Mouse (Mus musculus): Measurements from ENCODE around the gene Spn.
"Not testable (repeated sequence)": the region's sequence is repeated elsewhere in the genome, so short reads cannot be mapped to it uniquely, and the experiment has no call there.

The Spn gene

GRCm38 (mm10) chr7:127137262-127138017, at the start of gene Spn:
Gene Spn (minus strand): TSS chr7:127137823.
- DNase-seq, result no peak

- DNase-seq, result no peak
Observed at GRCm38 (mm10) chr7:127187351-127187750, 49.7 kb upstream of the Spn start.

GRCm38 (mm10) chr7:127185601-127186000, 48.0 kb upstream of the Spn start:
- DNase-seq, result no peak

GRCm38 (mm10) chr7:127184720-127185119, 47.1 kb upstream of the Spn start:
- no peak for DNase-seq

GRCm38 (mm10) chr7:127183828-127184227, 46.2 kb upstream of the Spn start:
- no peak for DNase-seq

- no peak for DNase-seq
Observed at GRCm38 (mm10) chr7:127183345-127183744, 45.7 kb upstream of the Spn start.

GRCm38 (mm10) chr7:127181724-127182123, 44.1 kb upstream of the Spn start:
- not testable (repeated sequence) for DNase-seq

- DNase-seq, result no peak
Observed at GRCm38 (mm10) chr7:127180783-127181182, 43.2 kb upstream of the Spn start.

- no peak for DNase-seq
Observed at GRCm38 (mm10) chr7:127176937-127177336, 39.3 kb upstream of the Spn start.

GRCm38 (mm10) chr7:127166501-127166900, 28.9 kb upstream of the Spn start:
- DNase-seq, result no peak

GRCm38 (mm10) chr7:127165607-127166493, 28.2 kb upstream of the Spn start:
- no peak for DNase-seq

GRCm38 (mm10) chr7:127164002-127164401, 26.4 kb upstream of the Spn start:
- no peak for DNase-seq

GRCm38 (mm10) chr7:127162546-127162945, 24.9 kb upstream of the Spn start:
- no peak for DNase-seq

GRCm38 (mm10) chr7:127157548-127157947, 19.9 kb upstream of the Spn start:
- DNase-seq, result no peak

- no peak for DNase-seq
Observed at GRCm38 (mm10) chr7:127153477-127153876, 15.9 kb upstream of the Spn start.

- no peak for DNase-seq
Observed at GRCm38 (mm10) chr7:127152464-127152863, 14.8 kb upstream of the Spn start.

GRCm38 (mm10) chr7:127147901-127148300, 10.3 kb upstream of the Spn start:
- no peak for DNase-seq

GRCm38 (mm10) chr7:127146267-127146603, 8.6 kb upstream of the Spn start:
- DNase-seq, result no peak

- DNase-seq, result no peak
Observed at GRCm38 (mm10) chr7:127145387-127146266, 8.0 kb upstream of the Spn start.

- DNase-seq, result no peak
Observed at GRCm38 (mm10) chr7:127144412-127144811, 6.8 kb upstream of the Spn start.

- DNase-seq, result no peak
Observed at GRCm38 (mm10) chr7:127142666-127143065, 5.0 kb upstream of the Spn start.

GRCm38 (mm10) chr7:127142214-127142613, 4.6 kb upstream of the Spn start:
- no peak for DNase-seq

Measured in kidney, postnatal 10 days (tissue).